Mouse (Mus musculus): Measurements from ENCODE around the gene Galm. TPM values are rescaled to one million over a fixed set of nuclear protein-coding genes. Genes with fewer than 3 reads are reported as not detected.
A peak's percentile ranks its signal among the peaks of the same experiment; 100 is the strongest.

Gene Galm
- polyA plus RNA-seq, 1 experiment from 2014 or later: 1.7 TPM

DNA sequence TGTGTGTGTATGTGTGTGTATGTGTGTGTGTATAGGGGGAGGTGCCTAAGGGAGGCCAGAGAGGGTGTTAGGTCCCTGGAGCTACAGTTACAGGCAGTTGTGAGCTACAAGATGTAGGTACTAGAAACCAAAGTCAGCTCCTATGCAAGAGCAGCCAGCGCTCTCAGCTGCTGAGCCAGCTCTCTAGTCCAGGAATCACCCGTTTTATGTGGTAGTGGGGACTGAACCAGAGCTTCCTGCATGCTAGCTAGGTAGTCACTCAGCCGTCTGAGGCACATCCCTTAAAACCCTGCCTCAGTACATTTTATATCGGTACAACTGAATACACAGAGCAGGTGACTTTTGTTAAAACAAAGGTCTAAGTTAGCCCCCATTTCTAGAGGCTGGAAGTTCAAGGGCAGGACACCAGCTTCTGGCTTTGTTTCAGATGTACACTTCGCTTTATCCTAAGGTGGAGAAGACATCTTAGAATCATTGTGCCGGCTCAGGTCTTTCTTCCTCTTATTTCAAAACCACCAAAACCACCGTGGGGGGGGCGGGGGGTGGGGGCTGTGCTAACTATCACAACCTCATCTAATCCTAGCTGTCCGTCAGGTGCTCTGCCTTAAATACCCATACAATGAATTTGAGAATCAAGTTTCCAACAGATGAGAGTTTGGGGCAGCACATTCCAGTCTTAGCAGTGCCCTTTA lies 12.6 kb downstream of the Galm start:
- 79% methylated on average over 9 of the region's 9 CpGs for WGBS
- Histone ChIP-seq H3K27me3 (replicated peaks; ENCODE audit: control insufficient read depth, insufficient read depth, low read length) (no peaks in the 10 kb centered on the region), H3K4me3 (replicated peaks; ENCODE audit: low read length) (no peak overlapping the region), H3K27ac (ENCODE audit: low read length) (no peak overlapping the region), H3K4me1 (replicated peaks; ENCODE audit: control insufficient read depth, insufficient read depth, low read length) (no peaks in the 10 kb centered on the region), H3K4me2 (ENCODE audit: low read length) (no peak overlapping the region), H3K36me3 (ENCODE audit: control insufficient read depth, insufficient read depth) (no peaks in the 10 kb centered on the region), H3K9me3 (ENCODE audit: control insufficient read depth, low read length) (no peaks in the 10 kb centered on the region), H3K9ac (replicated peaks; ENCODE audit: low read depth, low read length) (no peak overlapping the region)
- ATAC-seq: no peak

DNA sequence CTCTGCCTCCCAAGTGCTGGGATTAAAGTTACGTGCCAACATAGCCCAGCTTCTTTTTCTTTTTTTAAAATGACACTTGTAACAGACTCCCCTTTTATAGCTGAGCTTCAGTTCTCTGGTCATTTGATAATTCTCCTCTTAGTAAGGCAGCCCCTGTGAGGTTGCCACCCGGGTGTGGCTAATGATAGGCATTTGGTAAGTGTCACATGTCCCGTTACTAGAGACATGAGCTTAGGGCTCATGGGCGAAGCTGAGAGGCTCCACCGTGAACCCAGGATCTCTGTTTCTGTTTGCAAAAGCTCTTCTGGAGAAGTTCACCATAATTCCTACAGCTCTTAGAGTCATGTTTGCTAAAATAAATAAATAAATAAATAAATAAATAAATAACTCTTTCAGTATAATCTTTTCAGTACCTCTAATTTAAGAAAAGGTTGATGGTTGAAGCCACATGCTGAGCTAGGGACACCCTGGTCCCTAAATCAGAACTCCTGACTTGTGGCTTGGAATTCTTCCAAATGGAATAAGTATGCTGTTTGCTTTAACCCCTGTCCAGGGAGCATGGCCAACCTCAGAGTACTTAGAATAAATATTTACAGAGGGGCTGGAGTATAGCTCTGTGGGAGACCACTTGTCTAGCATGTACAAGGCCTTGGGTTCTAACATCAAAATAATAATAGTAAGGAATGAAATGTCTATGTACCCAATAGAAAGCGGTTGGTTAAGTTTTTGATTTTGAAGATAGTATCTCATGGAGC lies 16.4 kb downstream of the Galm start:
- H3K27ac ChIP-seq (ENCODE audit: low read length): no peak overlapping the region
- no peak for ATAC-seq
- no peak overlapping the region for H3K4me2 ChIP-seq (ENCODE audit: low read length)
- no peak overlapping the region for H3K4me3 ChIP-seq (replicated peaks; ENCODE audit: low read length)
- 92% methylated on average over 6 of the region's 6 CpGs for WGBS
- H3K36me3 ChIP-seq (ENCODE audit: control insufficient read depth, insufficient read depth): no peaks in the 10 kb centered on the region
- H3K27me3 ChIP-seq (replicated peaks; ENCODE audit: control insufficient read depth, insufficient read depth, low read length): no peaks in the 10 kb centered on the region
- H3K9me3 ChIP-seq (ENCODE audit: control insufficient read depth, low read length): no peaks in the 10 kb centered on the region
- no peaks in the 10 kb centered on the region for H3K4me1 ChIP-seq (replicated peaks; ENCODE audit: control insufficient read depth, insufficient read depth, low read length)
- no peak overlapping the region for H3K9ac ChIP-seq (replicated peaks; ENCODE audit: low read depth, low read length)

DNA sequence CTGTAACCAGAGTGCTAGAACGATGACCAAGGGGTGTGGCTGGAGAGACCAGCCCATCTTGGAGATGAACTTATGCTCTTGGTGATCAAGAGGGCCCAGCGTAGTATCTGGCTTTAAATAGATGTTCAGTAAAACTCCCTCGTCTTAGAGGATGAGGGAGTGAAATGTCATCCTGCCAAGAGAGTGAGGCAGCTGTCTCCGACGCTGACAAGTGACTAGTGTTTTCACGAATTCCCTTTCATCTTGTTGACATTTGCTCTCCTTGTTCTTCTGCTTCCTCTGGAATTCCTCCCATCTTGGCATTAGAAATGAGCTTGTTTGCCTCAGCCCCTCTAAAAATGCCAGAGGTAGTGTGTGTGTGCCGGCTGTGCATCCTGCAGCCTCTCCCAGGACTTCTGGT lies 17.9 kb downstream of the Galm start:
- 64% methylated on average over 7 of the region's 7 CpGs for WGBS
- Histone ChIP-seq H3K4me3 (replicated peaks; ENCODE audit: low read length) (no peak overlapping the region), H3K27me3 (replicated peaks; ENCODE audit: control insufficient read depth, insufficient read depth, low read length) (no peaks in the 10 kb centered on the region), H3K9ac (replicated peaks; ENCODE audit: low read depth, low read length) (no peak overlapping the region), H3K9me3 (ENCODE audit: control insufficient read depth, low read length) (no peaks in the 10 kb centered on the region), H3K4me1 (replicated peaks; ENCODE audit: control insufficient read depth, insufficient read depth, low read length) (no peaks in the 10 kb centered on the region), H3K27ac (ENCODE audit: low read length) (no peak overlapping the region), H3K4me2 (ENCODE audit: low read length) (no peak overlapping the region), H3K36me3 (ENCODE audit: control insufficient read depth, insufficient read depth) (no peaks in the 10 kb centered on the region)
- ATAC-seq: no peak

DNA sequence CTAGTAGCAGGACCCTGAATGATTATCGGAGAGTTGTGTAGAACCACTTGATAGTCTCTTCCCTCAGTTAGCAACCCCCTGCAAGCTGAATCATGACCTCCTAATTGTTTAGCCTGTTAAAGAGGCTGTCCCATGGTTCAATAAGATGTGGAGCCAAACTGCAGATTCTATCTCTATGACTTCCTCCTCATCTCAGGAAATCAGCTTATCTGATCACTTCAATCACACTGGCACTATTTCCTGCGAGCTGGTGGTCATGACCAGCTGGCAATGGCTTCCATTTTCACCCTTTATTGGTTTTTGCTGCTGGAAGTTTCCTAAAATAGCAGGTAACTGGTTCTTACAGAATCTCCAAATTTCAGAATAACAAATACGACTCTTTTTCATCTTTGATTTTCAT lies 18.5 kb downstream of the Galm start:
- H3K36me3 ChIP-seq (ENCODE audit: control insufficient read depth, insufficient read depth): no peaks in the 10 kb centered on the region
- H3K9me3 ChIP-seq (ENCODE audit: control insufficient read depth, low read length): no peaks in the 10 kb centered on the region
- no peaks in the 10 kb centered on the region for H3K4me1 ChIP-seq (replicated peaks; ENCODE audit: control insufficient read depth, insufficient read depth, low read length)
- H3K9ac ChIP-seq (replicated peaks; ENCODE audit: low read depth, low read length): no peak overlapping the region
- H3K4me2 ChIP-seq (ENCODE audit: low read length): no peak overlapping the region
- no peak overlapping the region for H3K27ac ChIP-seq (ENCODE audit: low read length)
- 90% methylated on average over 3 of the region's 3 CpGs for WGBS
- H3K4me3 ChIP-seq (replicated peaks; ENCODE audit: low read length): no peak overlapping the region
- ATAC-seq: no peak
- H3K27me3 ChIP-seq (replicated peaks; ENCODE audit: control insufficient read depth, insufficient read depth, low read length): no peaks in the 10 kb centered on the region

DNA sequence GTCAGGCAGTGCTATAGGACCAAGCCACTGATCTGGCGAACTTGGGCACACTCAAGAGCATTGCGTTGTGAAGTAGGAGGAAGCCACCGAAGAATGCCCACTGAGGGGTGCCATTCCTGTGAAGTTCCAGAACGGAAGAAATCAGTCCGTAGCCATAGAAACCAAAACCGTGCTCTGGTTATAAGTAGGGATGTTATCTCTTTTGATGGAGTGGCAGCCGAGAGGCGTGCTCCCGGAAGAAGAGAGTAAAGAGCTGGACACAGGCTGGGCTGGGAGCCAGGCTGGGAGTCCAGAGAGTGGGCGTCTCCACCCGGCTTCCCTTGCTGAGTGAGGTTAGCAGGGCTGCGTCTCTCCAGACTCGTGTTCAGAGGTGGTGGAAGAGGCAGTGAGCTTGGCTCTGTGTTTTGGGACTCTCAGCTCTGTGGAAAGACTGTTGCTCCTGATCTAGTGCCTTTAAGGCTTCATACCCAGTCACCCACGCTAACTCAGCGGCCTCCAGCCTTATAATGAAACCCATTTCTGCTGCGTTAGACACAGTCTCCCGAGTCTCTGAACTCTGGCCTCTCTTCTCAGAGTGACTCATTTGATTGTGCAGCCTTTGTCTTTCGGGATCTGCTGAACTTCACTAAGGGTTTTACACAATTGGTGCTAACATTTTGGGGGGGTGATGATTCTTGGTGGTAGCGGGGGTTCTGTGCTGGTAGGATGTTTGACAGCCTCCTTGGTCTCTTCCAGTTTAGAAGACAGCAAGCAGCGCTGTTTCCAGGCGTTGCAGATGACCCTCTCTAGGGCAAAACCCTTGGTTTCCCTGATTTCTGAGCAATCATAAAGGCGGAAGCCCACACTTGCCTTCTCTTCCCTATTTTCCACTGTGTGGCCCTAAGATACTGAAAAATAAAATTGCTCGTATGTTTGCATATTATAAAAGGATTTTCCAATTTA lies 21.1 kb downstream of the Galm start:
- Histone ChIP-seq H3K27ac (ENCODE audit: low read length) (no peak overlapping the region), H3K36me3 (ENCODE audit: control insufficient read depth, insufficient read depth) (no peaks in the 10 kb centered on the region), H3K4me2 (ENCODE audit: low read length) (peak overlapping the region; percentile 38), H3K9me3 (ENCODE audit: control insufficient read depth, low read length) (no peaks in the 10 kb centered on the region), H3K27me3 (replicated peaks; ENCODE audit: control insufficient read depth, insufficient read depth, low read length) (no peaks in the 10 kb centered on the region), H3K4me1 (replicated peaks; ENCODE audit: control insufficient read depth, insufficient read depth, low read length) (no peaks in the 10 kb centered on the region), H3K4me3 (replicated peaks; ENCODE audit: low read length) (no peak overlapping the region), H3K9ac (replicated peaks; ENCODE audit: low read depth, low read length) (no peak overlapping the region)
- 45% methylated on average over 23 of the region's 23 CpGs for WGBS
- peak; percentile 52 for ATAC-seq

DNA sequence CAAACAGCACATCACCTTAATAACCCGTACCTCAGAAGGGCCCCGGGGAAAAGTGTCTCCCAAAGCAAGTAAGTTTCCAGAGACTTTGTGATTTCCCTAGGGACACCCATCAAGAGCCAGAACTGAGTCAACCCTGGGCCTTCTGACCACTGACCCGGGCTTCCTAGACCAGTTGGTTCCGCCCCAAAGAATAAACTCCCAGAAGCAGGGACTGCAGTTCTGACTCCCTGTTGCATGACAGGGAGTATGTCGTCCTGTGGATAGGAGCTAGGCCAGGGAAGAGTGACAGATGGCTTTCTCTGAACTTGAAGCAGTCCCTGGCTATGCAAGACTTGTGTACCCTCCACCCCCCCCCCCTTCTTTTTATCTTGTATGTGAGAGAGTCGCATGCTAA lies 21.7 kb downstream of the Galm start:
- no peak overlapping the region for H3K9ac ChIP-seq (replicated peaks; ENCODE audit: low read depth, low read length)
- H3K27me3 ChIP-seq (replicated peaks; ENCODE audit: control insufficient read depth, insufficient read depth, low read length): no peaks in the 10 kb centered on the region
- no peak for ATAC-seq
- H3K4me1 ChIP-seq (replicated peaks; ENCODE audit: control insufficient read depth, insufficient read depth, low read length): no peaks in the 10 kb centered on the region
- H3K4me3 ChIP-seq (replicated peaks; ENCODE audit: low read length): no peak overlapping the region
- H3K9me3 ChIP-seq (ENCODE audit: control insufficient read depth, low read length): no peaks in the 10 kb centered on the region
- H3K27ac ChIP-seq (ENCODE audit: low read length): no peak overlapping the region
- no peaks in the 10 kb centered on the region for H3K36me3 ChIP-seq (ENCODE audit: control insufficient read depth, insufficient read depth)
- no peak overlapping the region for H3K4me2 ChIP-seq (ENCODE audit: low read length)
- WGBS: 90% methylated on average over 6 of the region's 6 CpGs

DNA sequence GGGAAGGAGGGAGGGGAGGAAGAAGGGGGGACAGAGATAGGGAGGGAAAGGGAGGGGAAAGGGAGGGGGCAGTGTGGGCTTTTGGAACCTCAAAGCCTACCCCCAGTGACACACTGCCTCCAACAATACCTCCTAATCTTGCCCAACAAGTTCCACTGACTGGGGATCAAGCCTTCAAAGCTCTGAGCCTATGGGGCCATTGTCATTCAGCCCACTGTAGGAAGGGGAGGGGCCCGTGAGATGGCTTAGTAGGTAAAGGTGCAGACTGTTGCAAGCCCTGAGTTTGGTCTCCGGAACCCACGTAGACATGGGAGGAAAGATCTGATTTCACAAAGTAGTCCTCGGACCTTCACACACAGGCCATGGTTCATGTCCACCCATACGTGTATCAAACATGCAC lies 24.1 kb downstream of the Galm start:
- no peak for ATAC-seq
- H3K9ac ChIP-seq (replicated peaks; ENCODE audit: low read depth, low read length): no peak overlapping the region
- no peaks in the 10 kb centered on the region for H3K27me3 ChIP-seq (replicated peaks; ENCODE audit: control insufficient read depth, insufficient read depth, low read length)
- H3K9me3 ChIP-seq (ENCODE audit: control insufficient read depth, low read length): no peaks in the 10 kb centered on the region
- no peak overlapping the region for H3K4me2 ChIP-seq (ENCODE audit: low read length)
- no peak overlapping the region for H3K4me3 ChIP-seq (replicated peaks; ENCODE audit: low read length)
- 29% methylated on average over 5 of the region's 5 CpGs for WGBS
- H3K36me3 ChIP-seq (ENCODE audit: control insufficient read depth, insufficient read depth): no peaks in the 10 kb centered on the region
- no peaks in the 10 kb centered on the region for H3K4me1 ChIP-seq (replicated peaks; ENCODE audit: control insufficient read depth, insufficient read depth, low read length)
- H3K27ac ChIP-seq (ENCODE audit: low read length): no peak overlapping the region

DNA sequence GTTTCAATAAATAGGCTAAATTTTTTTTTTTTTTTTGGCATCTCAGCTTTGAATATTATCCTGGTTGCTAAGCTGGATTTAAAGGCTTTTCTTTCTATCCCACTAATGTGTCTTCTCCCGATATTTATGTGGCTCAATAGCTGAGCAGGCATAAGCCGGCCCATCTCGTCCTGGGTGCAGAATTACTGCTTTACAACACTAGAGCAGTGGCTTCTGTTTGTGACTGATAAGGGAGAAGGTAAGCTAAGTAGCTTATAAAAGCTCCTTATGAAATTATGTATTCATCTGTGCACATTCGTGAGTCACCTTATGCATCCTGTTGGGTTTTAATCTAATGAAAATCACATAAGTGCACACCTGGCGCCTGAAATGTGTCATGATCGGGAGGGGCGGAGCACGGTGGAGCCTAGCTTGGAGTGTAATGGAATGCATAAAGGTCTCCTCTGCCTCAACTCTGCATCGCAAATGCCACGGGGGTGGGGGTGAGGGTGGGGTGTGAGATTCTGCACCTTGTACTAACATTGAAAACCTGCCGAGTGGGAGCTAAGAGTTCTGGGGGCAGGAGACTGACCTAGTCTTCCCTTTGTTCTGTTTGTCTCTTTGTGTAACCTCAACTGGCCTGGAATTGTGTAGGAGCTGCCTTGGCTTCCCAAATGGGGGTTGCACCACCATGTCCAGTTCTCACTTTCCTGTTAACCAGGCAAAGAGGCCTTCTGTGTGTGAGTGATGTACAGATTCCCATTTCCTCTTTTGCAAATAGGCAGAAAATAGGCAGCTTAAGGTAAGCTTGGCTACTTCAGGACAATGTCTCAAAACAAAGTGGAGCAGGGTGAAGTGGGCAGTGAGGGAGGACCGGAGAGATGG lies 25.7 kb downstream of the Galm start:
- no peak overlapping the region for H3K4me3 ChIP-seq (replicated peaks; ENCODE audit: low read length)
- no peak overlapping the region for H3K4me2 ChIP-seq (ENCODE audit: low read length)
- peak; percentile 26; the same call in 1 of the 2 replicates for ATAC-seq
- H3K27me3 ChIP-seq (replicated peaks; ENCODE audit: control insufficient read depth, insufficient read depth, low read length): no peaks in the 10 kb centered on the region
- H3K4me1 ChIP-seq (replicated peaks; ENCODE audit: control insufficient read depth, insufficient read depth, low read length): no peaks in the 10 kb centered on the region
- H3K27ac ChIP-seq (ENCODE audit: low read length): no peak overlapping the region
- H3K9ac ChIP-seq (replicated peaks; ENCODE audit: low read depth, low read length): no peak overlapping the region
- H3K36me3 ChIP-seq (ENCODE audit: control insufficient read depth, insufficient read depth): no peaks in the 10 kb centered on the region
- no peaks in the 10 kb centered on the region for H3K9me3 ChIP-seq (ENCODE audit: control insufficient read depth, low read length)
- WGBS: 76% methylated on average over 12 of the region's 12 CpGs
